Mouse (Mus musculus) hindbrain, embryonic 13.5 days (tissue): ENCODE measurements at regions not wholly inside any gene's neighbourhood (a gene's known extent, or its start where the extent isn't known, plus 50 kb on each side); places are given as distances from the start of the nearest gene placed in this dataset.

Experiments used
- ATAC-seq: fragments of 200-750 bp; cut with Nextera tagmentation; 2 replicates; pipeline ENCODE4 v1.8.0; 2017; ENCODE audit warnings: moderate TSS enrichment; ENCODE audit not compliant: low FRiP score
- H3K27ac ChIP-seq: fragments of 300-500 bp; sonication (generic); 2 replicates; pipeline ENCODE4 v1.5.1; 2015; ENCODE audit warnings: inconsistent platforms, mild to moderate bottlenecking, moderate library complexity
- H3K27me3 ChIP-seq: fragments of 300-500 bp; sonication (generic); 2 replicates; pipeline ENCODE4 v1.6.1; 2015; ENCODE audit warnings: mild to moderate bottlenecking, inconsistent platforms
- H3K36me3 ChIP-seq: fragments of 300-500 bp; sonication (generic); 2 replicates; pipeline ENCODE4 v1.6.1; 2015; ENCODE audit warnings: mild to moderate bottlenecking, inconsistent platforms
- H3K4me1 ChIP-seq: fragments of 300-500 bp; sonication (generic); replicated peaks from 2 replicates; pipeline ENCODE4 v1.6.1; 2015; ENCODE audit warnings: inconsistent platforms
- H3K4me2 ChIP-seq: fragments of 300-500 bp; sonication (generic); 2 replicates; pipeline ENCODE4 v1.6.1; 2015; ENCODE audit warnings: inconsistent platforms, mild to moderate bottlenecking, moderate library complexity
- H3K4me3 ChIP-seq: fragments of 300-500 bp; sonication (generic); 2 replicates; pipeline ENCODE4 v1.5.1; 2015; ENCODE audit warnings: mild to moderate bottlenecking, inconsistent platforms
- H3K9ac ChIP-seq: fragments of 300-500 bp; sonication (generic); 2 replicates; pipeline ENCODE4 v1.6.1; 2015; ENCODE audit warnings: mild to moderate bottlenecking, inconsistent platforms
- H3K9me3 ChIP-seq: fragments of 300-500 bp; sonication (generic); 2 replicates; pipeline ENCODE4 v1.6.1; 2016; ENCODE audit warnings: inconsistent platforms
- WGBS: fragments of 180-500 bp; shearing (Covaris S2); methylation state at CpG from one replicate; pipeline ENCODE4 v1.1.7; 2015; 5-methylcytosine and 5-hydroxymethylcytosine counted together

GRCm38 (mm10) chr5:41563441-41563840, 144.5 kb downstream of the Rab28 start:
- H3K4me1 ChIP-seq, result no peaks in the 10 kb centered on the region
- H3K9me3 ChIP-seq, result no peaks in the 10 kb centered on the region
- 78% methylated on average over 4 of the region's 4 CpGs for WGBS
- H3K4me2 ChIP-seq, result no peak overlapping the region
- no peak for ATAC-seq
- H3K36me3 ChIP-seq, result no peaks in the 10 kb centered on the region
- no peak overlapping the region for H3K9ac ChIP-seq
- no peak overlapping the region for H3K4me3 ChIP-seq
- H3K27ac ChIP-seq, result no peak overlapping the region
- no peaks in the 10 kb centered on the region for H3K27me3 ChIP-seq

DNA sequence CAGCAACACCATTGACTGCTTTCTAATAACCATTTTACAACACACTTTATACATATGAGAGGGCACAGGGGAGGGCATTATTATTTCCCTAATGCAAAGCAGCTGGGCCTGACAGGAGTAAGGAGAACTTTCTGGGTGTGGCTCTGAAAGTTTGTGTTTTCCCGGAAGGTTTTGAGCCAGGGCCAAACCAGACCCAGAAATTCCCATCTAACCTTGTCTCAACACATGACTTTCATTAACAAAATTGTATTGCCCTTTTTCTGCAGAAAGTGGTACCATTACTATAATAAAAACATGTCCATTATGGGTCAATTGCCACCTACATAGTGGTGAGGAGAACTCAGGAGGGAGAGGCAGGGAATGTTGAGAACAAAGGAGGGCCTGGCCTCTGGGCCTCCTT, 145.7 kb downstream of the Rab28 start:
- H3K9ac ChIP-seq, result no peak overlapping the region
- no peak for ATAC-seq

DNA sequence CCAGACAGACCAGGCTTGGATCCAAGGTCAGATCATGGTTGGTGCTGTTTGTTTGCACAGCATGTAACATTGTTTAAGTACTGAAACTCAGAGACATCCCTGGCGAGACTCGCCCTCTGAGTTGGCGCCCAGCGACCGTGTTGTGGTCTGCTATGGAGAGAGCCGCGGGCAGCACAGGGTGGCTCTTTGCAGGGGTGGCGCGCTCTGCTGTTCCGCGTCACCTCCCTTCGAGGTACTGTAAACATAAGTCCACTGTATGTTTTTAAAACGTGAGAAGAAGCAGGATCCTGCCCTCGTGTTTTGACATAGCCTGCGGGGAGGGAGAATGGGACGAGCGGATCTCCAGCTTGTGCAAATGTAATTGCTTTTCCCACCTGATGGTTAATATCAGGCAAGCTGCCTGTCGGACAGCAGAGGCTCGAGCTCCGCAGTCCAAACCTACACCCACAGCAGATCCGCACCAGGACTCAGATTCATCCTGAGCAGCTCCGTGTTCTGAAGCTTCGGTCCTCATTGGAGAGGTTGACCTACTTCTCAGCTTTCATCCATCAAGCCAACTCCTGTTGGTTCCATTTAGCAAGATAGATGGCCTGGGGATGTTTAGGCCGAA, 151.2 kb downstream of the Rab28 start:
- ATAC-seq, result 0 out of 2 replicates have a peak, but pooled peaks have one; percentile 52
- WGBS, result 54% methylated on average over 24 of the region's 24 CpGs

More for the DNA sequence above, 145.7 kb downstream of the Rab28 start:
- Histone ChIP-seq H3K4me1 (no peaks in the 10 kb centered on the region), H3K27me3 (no peaks in the 10 kb centered on the region), H3K27ac (no peak overlapping the region), H3K4me2 (no peak overlapping the region), H3K9me3 (no peaks in the 10 kb centered on the region), H3K4me3 (no peak overlapping the region), H3K36me3 (no peaks in the 10 kb centered on the region)
- 83% methylated on average over 1 of the region's 1 CpGs for WGBS

DNA sequence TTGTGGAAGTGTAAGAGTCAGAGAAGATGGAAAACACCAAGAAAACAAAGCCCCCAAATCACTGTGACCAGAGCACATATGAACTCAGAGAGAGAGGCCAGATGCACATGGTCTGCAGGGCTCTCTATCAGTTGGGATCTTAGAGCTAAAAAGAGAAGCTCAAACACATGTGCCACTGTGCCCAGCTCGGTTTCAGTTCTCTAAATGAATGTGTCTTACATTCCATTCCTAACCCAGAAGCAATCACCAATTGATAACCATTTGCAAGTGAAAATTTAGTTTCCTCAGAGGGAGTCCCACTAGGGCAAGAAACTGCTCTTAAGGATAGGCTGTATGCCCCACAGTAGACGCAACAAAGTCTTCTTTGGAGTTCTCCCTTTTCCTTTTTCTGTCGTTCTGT, 153.6 kb downstream of the Rab28 start:
- Histone ChIP-seq H3K4me2 (no peak overlapping the region), H3K4me3 (no peak overlapping the region), H3K4me1 (no peaks in the 10 kb centered on the region), H3K27me3 (no peaks in the 10 kb centered on the region), H3K27ac (no peak overlapping the region), H3K36me3 (no peaks in the 10 kb centered on the region), H3K9me3 (no peaks in the 10 kb centered on the region), H3K9ac (no peak overlapping the region)
- ATAC-seq, result no peak
- 87% methylated on average over 3 of the region's 3 CpGs for WGBS

More for the DNA sequence above, 151.2 kb downstream of the Rab28 start:
- no peaks in the 10 kb centered on the region for H3K27me3 ChIP-seq
- H3K27ac ChIP-seq, result no peak overlapping the region
- peak overlapping the region; percentile 11; the same call in 1 of the 2 replicates for H3K4me3 ChIP-seq
- H3K9me3 ChIP-seq, result no peaks in the 10 kb centered on the region
- H3K4me1 ChIP-seq, result no peaks in the 10 kb centered on the region
- no peaks in the 10 kb centered on the region for H3K36me3 ChIP-seq
- H3K4me2 ChIP-seq, result peak overlapping the region; percentile 37
- H3K9ac ChIP-seq, result no peak overlapping the region; the same call in 1 of the 2 replicates

DNA sequence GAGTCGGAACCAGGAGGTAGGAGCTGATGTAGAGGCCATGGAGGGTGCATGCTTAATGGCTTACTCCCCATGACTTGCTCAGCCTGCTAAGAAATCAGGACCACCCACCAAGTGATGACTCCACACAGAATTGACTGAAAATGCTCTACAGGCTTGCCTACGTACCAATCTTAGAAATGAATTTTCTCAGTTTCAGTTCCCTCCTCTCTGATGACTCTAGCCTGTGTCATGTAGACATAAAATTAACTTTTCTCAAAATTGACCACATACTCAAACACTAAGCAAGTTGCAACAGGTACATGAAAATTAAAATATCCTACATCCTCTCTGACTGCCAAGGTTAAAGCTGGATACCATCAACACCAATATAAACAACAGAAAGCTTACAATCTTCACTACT, 157.9 kb downstream of the Rab28 start:
- 87% methylated on average over 2 of the region's 2 CpGs for WGBS
- no peak overlapping the region for H3K9ac ChIP-seq
- no peak overlapping the region for H3K27ac ChIP-seq
- H3K27me3 ChIP-seq, result no peaks in the 10 kb centered on the region
- no peaks in the 10 kb centered on the region for H3K4me1 ChIP-seq
- no peak for ATAC-seq
- no peak overlapping the region for H3K4me2 ChIP-seq
- H3K36me3 ChIP-seq, result no peaks in the 10 kb centered on the region
- no peaks in the 10 kb centered on the region for H3K9me3 ChIP-seq
- no peak overlapping the region for H3K4me3 ChIP-seq

DNA sequence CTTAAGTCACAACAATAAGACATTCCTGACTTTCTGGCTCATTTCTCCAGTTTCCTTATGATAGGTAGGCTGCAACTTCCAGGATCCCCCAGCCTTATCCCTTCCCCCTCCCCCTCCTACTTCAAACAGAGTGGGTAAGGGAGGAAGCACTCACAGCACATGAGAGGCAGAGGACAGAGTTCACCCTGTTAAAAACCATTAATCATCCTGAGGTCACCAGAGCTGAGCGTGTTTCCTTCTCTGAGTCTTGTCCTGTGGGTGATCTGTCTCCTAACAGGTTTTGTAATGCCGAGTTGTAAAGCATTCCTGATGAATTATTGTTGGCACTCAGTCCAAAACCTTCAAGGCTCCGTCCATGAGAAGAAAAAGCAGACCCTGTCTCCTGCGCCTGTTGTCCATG, 161.0 kb downstream of the Rab28 start:
- 64% methylated on average over 4 of the region's 4 CpGs for WGBS
- Histone ChIP-seq H3K4me2 (no peak overlapping the region), H3K27me3 (no peaks in the 10 kb centered on the region), H3K4me3 (no peak overlapping the region), H3K9ac (no peak overlapping the region), H3K9me3 (no peaks in the 10 kb centered on the region), H3K27ac (no peak overlapping the region), H3K36me3 (no peaks in the 10 kb centered on the region), H3K4me1 (no peaks in the 10 kb centered on the region)
- ATAC-seq, result no peak

DNA sequence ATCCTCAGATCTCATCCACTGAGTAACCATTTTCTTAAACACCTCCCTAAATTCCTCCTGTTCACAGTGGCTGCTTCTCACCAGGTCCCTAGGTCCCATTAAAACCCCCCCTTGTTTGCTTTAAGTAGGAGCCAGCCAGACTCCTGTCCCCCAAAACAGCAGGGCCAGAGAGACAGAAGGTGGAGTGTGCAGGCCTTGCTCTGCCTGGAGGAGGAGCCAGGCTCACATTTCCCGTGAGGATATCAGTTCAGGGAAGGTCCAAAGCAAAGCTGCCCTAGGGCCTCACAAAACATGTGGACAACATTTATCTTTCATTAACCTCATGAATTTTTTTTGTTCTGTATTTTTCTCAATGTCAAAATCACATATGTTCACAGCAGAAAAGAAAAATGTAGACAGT, 167.2 kb downstream of the Rab28 start:
- no peak overlapping the region for H3K9ac ChIP-seq
- 17% methylated on average over 1 of the region's 1 CpGs for WGBS
- no peak overlapping the region for H3K4me2 ChIP-seq
- H3K27ac ChIP-seq, result no peak overlapping the region
- 0 out of 2 replicates have a peak, but pooled peaks cover 3% of the 10 kb centered on the region for H3K4me1 ChIP-seq
- no peak overlapping the region for H3K4me3 ChIP-seq
- H3K27me3 ChIP-seq, result no peaks in the 10 kb centered on the region
- H3K9me3 ChIP-seq, result no peaks in the 10 kb centered on the region
- H3K36me3 ChIP-seq, result no peaks in the 10 kb centered on the region
- no peak for ATAC-seq

DNA sequence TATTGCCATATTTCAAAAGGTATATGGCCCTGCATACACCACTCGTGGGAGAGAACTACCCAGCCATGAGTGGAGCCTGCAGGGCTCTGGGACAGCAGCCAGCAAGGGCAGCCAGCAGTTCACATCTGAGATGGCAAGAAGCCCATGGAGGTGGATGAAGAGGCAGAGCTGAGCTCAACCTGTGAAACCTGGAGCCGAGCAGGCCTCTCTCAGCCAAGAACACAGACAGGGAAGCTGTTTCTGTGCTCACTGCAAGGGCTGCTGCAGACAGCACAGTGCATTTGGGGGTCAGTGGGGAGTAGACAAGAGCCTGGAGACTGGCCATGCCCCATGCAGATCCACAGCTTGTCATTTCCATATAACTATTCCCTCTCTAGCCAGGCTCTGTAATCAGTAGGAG, 173.4 kb downstream of the Rab28 start:
- WGBS, result 71% methylated on average over 2 of the region's 2 CpGs
- Histone ChIP-seq H3K36me3 (no peaks in the 10 kb centered on the region), H3K27me3 (no peaks in the 10 kb centered on the region), H3K4me1 (no peaks in the 10 kb centered on the region), H3K27ac (no peak overlapping the region), H3K4me3 (no peak overlapping the region), H3K9me3 (no peaks in the 10 kb centered on the region), H3K9ac (no peak overlapping the region), H3K4me2 (no peak overlapping the region)
- ATAC-seq, result no peak
